Mouse (Mus musculus): Measurements from ENCODE around the gene Rnf34.

DNA sequence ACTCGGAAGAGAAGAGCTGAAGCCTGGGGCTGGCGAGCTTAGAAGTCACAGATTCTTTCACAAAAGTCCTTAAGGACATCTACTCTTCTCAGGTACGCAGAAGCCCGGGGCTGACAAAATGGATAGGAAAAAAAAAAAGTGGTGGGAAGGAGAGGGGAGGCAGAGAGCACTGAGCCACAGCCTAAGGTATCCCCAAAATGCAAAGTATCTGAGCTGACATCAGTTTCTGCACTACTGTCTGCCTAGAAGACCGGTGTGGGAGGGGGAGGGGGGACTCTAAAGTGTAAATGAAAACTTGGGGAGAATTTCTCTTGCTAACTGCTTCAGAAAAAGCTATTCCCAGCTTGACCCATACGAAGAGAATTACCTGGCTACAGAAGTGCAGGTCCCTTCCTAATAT, 48.3 kb downstream of the Rnf34 start:
- no peak for TF ChIP-seq POLR2A (IDR thresholded peaks at IDR 0.05; ENCODE audit: low read depth, low read length)
- TF ChIP-seq CTCF (conservative IDR thresholded peaks at IDR 0.05; ENCODE audit: insufficient read depth, insufficient read length, low read depth, low read length), result no peak
